Mouse (Mus musculus) c-Kit-positive CD71-negative TER-119-negative erythroid progenitor cells, embryonic 14.5 days (primary cell): ENCODE data around the gene Zfp746.
A peak's percentile ranks its signal among the peaks of the same experiment; 100 is the strongest.

Experiments used
- DNase-seq: peaks from one replicate; pipeline ENCODE4 v3.0.0-alpha.2; 2013; ENCODE audit warnings: low read depth

Gene Zfp746

GRCm38 (mm10) chr6:48047114-48047449, 39.3 kb downstream of the Zfp746 start:
- DNase-seq: no peak

GRCm38 (mm10) chr6:48032661-48033060, 53.7 kb downstream of the Zfp746 start:
- no peak for DNase-seq

- DNase-seq: no peak
Measured at GRCm38 (mm10) chr6:48025905-48026660, 60.3 kb downstream of the Zfp746 start.

GRCm38 (mm10) chr6:48024994-48025345, 61.4 kb downstream of the Zfp746 start:
- no peak for DNase-seq

GRCm38 (mm10) chr6:48024330-48024993, 61.9 kb downstream of the Zfp746 start:
- no peak for DNase-seq

GRCm38 (mm10) chr6:48022672-48023071, 63.7 kb downstream of the Zfp746 start:
- no peak for DNase-seq

- DNase-seq: no peak
Measured at GRCm38 (mm10) chr6:48021678-48022077, 64.7 kb downstream of the Zfp746 start.

GRCm38 (mm10) chr6:48020006-48020405, 66.4 kb downstream of the Zfp746 start:
- DNase-seq: no peak

- no peak for DNase-seq
Measured at GRCm38 (mm10) chr6:48016841-48017240, 69.6 kb downstream of the Zfp746 start.

GRCm38 (mm10) chr6:48016090-48016521, 70.3 kb downstream of the Zfp746 start:
- DNase-seq: peak; percentile 50
